Mouse (Mus musculus) E14TG2a.4 (cell line): ENCODE measurements at regions not wholly inside any gene's neighbourhood (a gene's known extent, or its start where the extent isn't known, plus 50 kb on each side); places are given as distances from the start of the nearest gene placed in this dataset.

Experiments used
- H3K27me3 ChIP-seq: 2 replicates; pipeline ENCODE4 v1.6.1; 2014; ENCODE audit warnings: low read length, control low read depth; ENCODE audit not compliant: insufficient read depth
- H3K36me3 ChIP-seq: 2 replicates; pipeline ENCODE4 v1.6.1; 2014; ENCODE audit warnings: low read length, control low read depth; ENCODE audit not compliant: insufficient read depth
- H3K4me1 ChIP-seq: replicated peaks from 2 replicates; pipeline ENCODE4 v1.6.1; 2014; ENCODE audit warnings: low read depth, low read length, control low read depth
- H3K4me3 ChIP-seq: replicated peaks from 2 replicates; pipeline ENCODE4 v1.5.1; 2014; ENCODE audit warnings: mild to moderate bottlenecking, low read length
- H3K9me3 ChIP-seq: 2 replicates; pipeline ENCODE4 v1.6.1; 2014; ENCODE audit warnings: low read length, control low read depth
- CTCF ChIP-seq: conservative IDR thresholded peaks from 2 replicates; pipeline ENCODE4 v1.5.1; 2014; ENCODE audit warnings: low read length
- NANOG ChIP-seq: IDR thresholded peaks from 2 replicates; pipeline ENCODE4 v1.6.1; 2014; ENCODE audit warnings: borderline replicate concordance, low read length, mixed read lengths
- POU5F1 ChIP-seq: IDR thresholded peaks from 2 replicates; pipeline ENCODE4 v1.6.1; 2014; ENCODE audit warnings: low read length, borderline replicate concordance

DNA sequence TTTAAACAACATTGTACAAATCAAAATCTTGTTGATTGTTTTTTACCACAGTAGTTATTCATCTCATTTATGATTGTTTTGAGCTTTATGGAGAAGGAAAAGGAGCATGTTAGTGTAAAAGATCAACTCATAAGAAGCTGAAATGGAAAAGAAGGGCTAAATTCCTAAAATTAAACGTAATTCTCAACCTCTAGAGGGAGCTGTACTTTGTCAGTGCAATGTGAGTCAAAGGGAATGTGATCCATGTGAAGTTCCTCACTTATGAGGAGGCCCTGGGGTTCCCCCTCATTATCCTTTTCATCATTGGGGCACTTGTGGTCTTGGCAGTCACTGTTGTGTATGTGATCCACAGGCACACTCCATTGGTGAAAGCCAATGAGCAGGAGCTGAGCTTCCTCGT, 54.0 kb upstream of the Vmn2r7 start:
- no peak overlapping the region for H3K4me3 ChIP-seq
- H3K36me3 ChIP-seq: no peaks in the 10 kb centered on the region
- H3K4me1 ChIP-seq: no peaks in the 10 kb centered on the region
- H3K27me3 ChIP-seq: no peaks in the 10 kb centered on the region
- TF ChIP-seq CTCF: 0 out of 2 replicates have a peak, but pooled peaks have one; percentile 9
- TF ChIP-seq POU5F1: no peak
- peaks cover 9% of the 10 kb centered on the region for H3K9me3 ChIP-seq

DNA sequence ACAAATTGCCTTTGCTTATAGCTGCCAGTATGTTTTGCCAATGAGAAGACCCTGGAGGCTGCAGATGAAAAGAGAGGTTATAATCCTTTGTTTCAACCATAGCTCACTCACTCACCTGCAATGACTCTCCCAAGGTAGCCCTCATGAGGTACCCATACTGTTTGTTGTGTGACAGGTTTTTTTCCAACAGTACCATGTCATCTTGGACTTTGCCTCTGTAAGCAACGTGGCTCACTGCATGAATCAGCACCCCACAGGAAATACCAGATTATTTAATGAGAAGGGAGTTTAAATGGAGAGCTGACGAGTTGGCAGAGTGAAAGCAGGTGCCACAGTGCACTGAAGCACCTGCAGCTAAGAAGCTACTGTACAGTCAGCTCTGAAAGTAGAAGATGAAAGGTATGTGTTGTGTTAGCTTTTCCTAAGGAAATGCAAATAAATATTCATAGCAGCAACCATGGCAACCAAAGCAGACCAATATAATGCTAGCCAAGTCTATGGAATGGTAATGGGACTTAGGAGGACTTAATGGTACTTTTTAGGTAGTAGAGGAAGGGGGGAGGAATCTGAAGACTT, 56.8 kb upstream of the Vmn2r7 start:
- no peaks in the 10 kb centered on the region for H3K27me3 ChIP-seq
- TF ChIP-seq CTCF (no peak), NANOG (no peak), POU5F1 (no peak)
- peaks cover 17% of the 10 kb centered on the region for H3K9me3 ChIP-seq
- no peaks in the 10 kb centered on the region for H3K4me1 ChIP-seq
- no peak overlapping the region for H3K4me3 ChIP-seq
- no peaks in the 10 kb centered on the region for H3K36me3 ChIP-seq

DNA sequence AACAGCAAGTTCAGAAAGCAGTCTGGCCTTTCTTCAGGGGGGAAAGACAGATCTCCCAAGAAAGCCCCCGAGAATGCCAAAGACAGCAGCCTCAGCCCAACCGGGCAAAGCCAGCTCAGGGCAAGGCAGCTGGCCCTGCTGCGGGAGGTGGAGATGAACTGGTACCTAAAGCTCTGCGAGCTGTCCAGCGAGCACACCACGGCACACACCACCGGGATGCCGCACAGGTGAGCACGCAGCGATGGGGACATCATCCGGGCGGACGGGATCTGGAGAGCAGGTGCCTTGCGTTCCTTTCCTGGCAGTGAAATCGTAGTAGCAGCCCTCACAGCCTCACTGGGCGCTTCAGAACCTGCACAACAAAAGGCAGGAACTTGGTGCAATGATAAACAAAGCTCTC, 104.7 kb upstream of the Vmn2r7 start:
- Histone ChIP-seq H3K36me3 (no peaks in the 10 kb centered on the region), H3K4me3 (peak overlapping the region; percentile 46; the same call in 1 of the 2 replicates), H3K27me3 (no peaks in the 10 kb centered on the region), H3K9me3 (no peaks in the 10 kb centered on the region), H3K4me1 (0 out of 2 replicates have a peak, but pooled peaks cover 6% of the 10 kb centered on the region)
- TF ChIP-seq CTCF (no peak), NANOG (no peak), POU5F1 (no peak)

DNA sequence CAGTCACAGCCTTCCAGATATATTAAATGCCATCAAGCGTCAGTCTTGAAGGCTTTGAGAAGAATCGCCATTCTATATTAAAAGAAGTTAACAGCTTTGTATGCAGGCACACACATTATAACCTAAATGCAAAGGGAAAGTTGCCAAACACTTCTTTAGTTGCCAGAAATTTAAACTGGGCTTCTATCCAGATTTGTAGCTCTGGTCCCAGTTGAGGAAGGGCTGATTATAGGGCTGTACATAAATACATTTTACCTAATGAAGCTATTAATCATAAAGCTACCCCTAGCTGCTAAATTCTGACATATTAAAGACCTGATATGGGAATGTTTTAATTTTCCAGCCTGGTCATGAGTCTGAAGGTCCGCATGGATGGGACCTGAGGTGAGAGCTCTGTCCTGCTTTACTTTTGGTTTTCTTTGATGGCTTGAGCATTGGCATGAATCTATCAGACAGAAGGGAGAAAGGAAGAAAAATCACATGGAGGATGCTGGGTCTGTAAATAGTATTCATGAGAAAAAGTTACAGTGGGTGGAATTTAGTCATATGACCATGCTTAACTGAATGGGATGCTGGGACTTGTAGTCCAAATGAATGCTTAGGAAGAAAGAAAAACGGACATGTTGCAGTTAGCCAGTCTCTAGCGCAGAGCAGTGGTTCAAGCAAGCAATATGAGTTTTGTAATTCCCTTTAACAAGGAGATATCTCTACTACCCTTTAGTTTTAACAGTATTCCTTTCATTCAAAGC, 120.3 kb upstream of the Vmn2r7 start:
- no peaks in the 10 kb centered on the region for H3K4me1 ChIP-seq
- H3K36me3 ChIP-seq: no peaks in the 10 kb centered on the region
- no peaks in the 10 kb centered on the region for H3K9me3 ChIP-seq
- TF ChIP-seq CTCF: no peak
- TF ChIP-seq NANOG: no peak
- TF ChIP-seq POU5F1: no peak
- H3K4me3 ChIP-seq: no peak overlapping the region
- no peaks in the 10 kb centered on the region for H3K27me3 ChIP-seq

DNA sequence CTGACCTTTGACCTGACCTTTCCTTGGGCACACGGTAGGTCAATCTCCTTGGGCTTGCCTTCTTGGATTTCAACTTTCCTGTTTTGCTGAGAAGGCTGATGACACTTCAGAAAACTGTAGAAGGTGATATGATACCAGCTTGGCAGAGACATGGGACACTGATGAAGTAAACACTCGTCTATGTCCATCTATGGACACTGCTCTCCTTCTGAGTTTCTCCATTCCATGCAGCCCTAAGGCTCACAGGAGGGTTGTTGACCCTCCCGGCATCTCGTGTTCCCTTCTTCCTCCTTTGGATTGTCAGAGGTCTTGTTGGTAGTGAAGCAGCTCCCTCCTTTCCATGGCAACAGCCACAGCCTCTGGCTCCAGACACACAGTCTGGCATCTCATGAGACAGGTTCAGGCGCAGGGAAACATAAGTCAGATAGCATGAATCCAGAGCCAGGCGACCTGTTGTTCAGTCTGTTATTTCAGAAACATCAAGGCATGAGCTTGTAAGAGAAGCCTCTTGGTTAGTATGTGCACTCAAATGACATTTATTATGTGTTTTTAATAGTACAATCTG, 120.9 kb upstream of the Vmn2r7 start:
- no peaks in the 10 kb centered on the region for H3K36me3 ChIP-seq
- H3K4me1 ChIP-seq: no peaks in the 10 kb centered on the region
- TF ChIP-seq NANOG (no peak), POU5F1 (no peak), CTCF (no peak)
- no peaks in the 10 kb centered on the region for H3K27me3 ChIP-seq
- no peaks in the 10 kb centered on the region for H3K9me3 ChIP-seq
- H3K4me3 ChIP-seq: no peak overlapping the region

DNA sequence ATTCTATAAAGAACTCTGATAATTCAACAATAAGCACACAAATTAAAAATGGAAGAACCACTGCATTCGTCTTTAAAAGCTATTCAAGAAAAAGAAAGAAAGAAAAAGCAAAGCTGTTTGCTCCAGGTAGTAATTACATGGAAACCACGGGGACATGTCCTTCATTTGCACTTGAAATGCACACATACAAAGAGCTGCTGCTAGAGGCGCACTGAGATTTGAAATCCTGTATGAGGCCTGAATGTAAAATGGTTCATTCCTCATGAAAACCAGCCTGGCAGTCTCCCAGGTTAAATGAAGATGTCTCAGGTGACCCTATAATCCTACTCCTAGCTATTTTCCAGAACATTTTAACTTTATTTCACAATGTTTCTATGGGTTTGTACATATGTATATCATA, 123.7 kb upstream of the Vmn2r7 start:
- Histone ChIP-seq H3K27me3 (no peaks in the 10 kb centered on the region), H3K36me3 (no peaks in the 10 kb centered on the region), H3K9me3 (no peaks in the 10 kb centered on the region), H3K4me3 (no peak overlapping the region), H3K4me1 (no peaks in the 10 kb centered on the region)
- TF ChIP-seq NANOG: no peak

DNA sequence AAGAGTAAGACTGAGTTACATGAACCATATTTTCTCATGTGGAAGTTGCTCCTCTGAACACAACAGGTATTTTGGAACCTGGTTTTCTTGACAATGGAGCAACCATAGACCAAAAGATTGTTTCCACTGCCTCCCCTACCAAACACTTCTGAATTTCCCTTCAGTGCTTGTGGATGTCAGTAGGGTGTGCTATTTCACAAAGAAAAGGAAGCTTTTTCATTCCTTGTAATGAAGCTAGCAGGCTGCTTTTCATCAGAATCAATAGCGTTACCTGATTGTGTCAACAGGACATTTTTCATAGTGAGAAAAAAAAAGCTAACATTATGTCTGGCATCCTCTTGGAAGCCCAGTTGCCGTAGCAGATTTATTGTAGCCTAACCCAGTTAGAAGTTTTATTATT, 124.8 kb upstream of the Kcnab1 start:
- no peaks in the 10 kb centered on the region for H3K4me1 ChIP-seq
- no peak for TF ChIP-seq POU5F1
- TF ChIP-seq NANOG: no peak
- TF ChIP-seq CTCF: no peak
- H3K9me3 ChIP-seq: no peaks in the 10 kb centered on the region
- H3K4me3 ChIP-seq: no peak overlapping the region
- no peaks in the 10 kb centered on the region for H3K27me3 ChIP-seq
- no peaks in the 10 kb centered on the region for H3K36me3 ChIP-seq

DNA sequence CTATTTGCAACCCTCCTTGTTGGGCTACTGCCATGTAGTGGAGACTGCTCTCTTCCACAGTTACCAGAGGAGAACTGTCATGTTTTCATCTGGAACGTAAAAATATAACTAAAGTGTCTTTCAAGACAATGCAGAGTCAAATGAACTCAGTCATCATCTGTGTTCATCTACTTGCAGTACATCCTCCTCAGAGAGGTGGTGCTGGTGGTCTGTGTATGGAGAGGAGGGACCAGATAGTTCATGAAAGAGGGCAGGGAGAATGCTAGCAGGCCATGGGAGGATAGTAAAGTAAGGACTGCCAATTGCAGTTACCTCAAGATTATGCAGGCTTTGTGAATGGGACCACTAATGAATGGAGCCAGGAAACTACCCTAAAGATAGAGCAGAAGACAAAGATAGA, 121.5 kb upstream of the Kcnab1 start:
- no peaks in the 10 kb centered on the region for H3K27me3 ChIP-seq
- H3K4me3 ChIP-seq: no peak overlapping the region
- TF ChIP-seq CTCF (no peak), POU5F1 (no peak), NANOG (no peak)
- H3K9me3 ChIP-seq: no peaks in the 10 kb centered on the region
- H3K4me1 ChIP-seq: no peaks in the 10 kb centered on the region
- no peaks in the 10 kb centered on the region for H3K36me3 ChIP-seq

DNA sequence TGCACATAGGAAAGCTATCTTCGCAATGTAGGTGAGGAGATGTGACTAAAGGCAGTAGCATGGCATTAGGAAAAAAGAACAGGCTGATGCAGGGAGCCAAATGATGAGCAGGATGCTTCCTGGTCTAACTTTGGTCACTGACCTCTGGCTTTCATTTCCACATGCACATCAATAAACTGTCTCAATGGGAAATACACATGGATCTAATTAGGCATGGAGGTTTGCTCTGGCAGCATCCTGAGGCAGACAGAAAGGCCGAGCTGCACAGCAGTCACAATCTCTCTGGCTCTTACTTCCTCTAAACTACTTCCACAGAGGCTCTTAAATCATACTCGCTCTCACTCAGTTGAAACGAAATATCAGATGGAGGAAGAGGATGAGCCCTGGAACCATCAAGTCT, 112.7 kb upstream of the Kcnab1 start:
- no peaks in the 10 kb centered on the region for H3K36me3 ChIP-seq
- no peaks in the 10 kb centered on the region for H3K27me3 ChIP-seq
- H3K4me1 ChIP-seq: no peaks in the 10 kb centered on the region
- no peaks in the 10 kb centered on the region for H3K9me3 ChIP-seq
- no peak overlapping the region for H3K4me3 ChIP-seq
- TF ChIP-seq CTCF (no peak), NANOG (no peak), POU5F1 (no peak)
